Mouse (Mus musculus) ovary, postnatal 36 days (tissue): Measurements from ENCODE around the gene Caprin1.

Experiments
- DNase-seq: peaks from one replicate; pipeline ENCODE4 v3.0.0; 2022; ENCODE audit warnings: low spot score, mixed read lengths

Caprin1 gene

GRCm38 (mm10) chr2:103730999-103731398, 66.5 kb downstream of the Caprin1 start:
- DNase-seq: no peak

- no peak for DNase-seq
Observed at GRCm38 (mm10) chr2:103728027-103728540, 69.4 kb downstream of the Caprin1 start.

- DNase-seq: no peak
Observed at GRCm38 (mm10) chr2:103724521-103724920, 72.9 kb downstream of the Caprin1 start.

- no peak for DNase-seq
Observed at GRCm38 (mm10) chr2:103719292-103719646, 78.2 kb downstream of the Caprin1 start.

- peak; percentile 68 for DNase-seq
Observed at GRCm38 (mm10) chr2:103718594-103719291, 78.7 kb downstream of the Caprin1 start.

- no peak for DNase-seq
Observed at GRCm38 (mm10) chr2:103714412-103714811, 83.0 kb downstream of the Caprin1 start.

- no peak for DNase-seq
Observed at GRCm38 (mm10) chr2:103713831-103714230, 83.6 kb downstream of the Caprin1 start.
